Mouse (Mus musculus) thymus, postnatal 10 days (tissue): ENCODE measurements around the gene Chst12.
"Not testable (repeated sequence)": the region's sequence is repeated elsewhere in the genome, so short reads cannot be mapped to it uniquely, and the experiment has no call there.

Source experiments
- DNase-seq, 2 experiments: peaks; one replicate each; pipeline ENCODE4 v3.0.0; 2021; ENCODE audit warnings: low spot score in 2 of 2

Gene Chst12

GRCm38 (mm10) chr5:140505208-140505780 is at the start of gene Chst12:
Chst12 (plus strand) TSS chr5:140505550.
- peak; percentile 99 for DNase-seq

GRCm38 (mm10) chr5:140461476-140461875 is 43.9 kb upstream of the Chst12 start:
- no peak for DNase-seq

GRCm38 (mm10) chr5:140463151-140463550 is 42.2 kb upstream of the Chst12 start:
- not testable (repeated sequence) for DNase-seq

- no peak for DNase-seq
These were observed 40.4 kb upstream of the Chst12 start for GRCm38 (mm10) chr5:140464943-140465342.

GRCm38 (mm10) chr5:140472336-140472735 is 33.0 kb upstream of the Chst12 start:
- DNase-seq, result peak; percentile 17 to 48

- no peak for DNase-seq
These were observed 23.9 kb upstream of the Chst12 start for GRCm38 (mm10) chr5:140481458-140481857.

GRCm38 (mm10) chr5:140491142-140491541 is 14.2 kb upstream of the Chst12 start:
- no peak for DNase-seq

GRCm38 (mm10) chr5:140492684-140493233 is 12.6 kb upstream of the Chst12 start:
- no peak for DNase-seq

GRCm38 (mm10) chr5:140498176-140498575 is 7.2 kb upstream of the Chst12 start:
- DNase-seq, result no peak

GRCm38 (mm10) chr5:140500736-140501135 is 4.6 kb upstream of the Chst12 start:
- DNase-seq, result no peak

GRCm38 (mm10) chr5:140501982-140502836 is 3.1 kb upstream of the Chst12 start:
- no peak for DNase-seq

- not testable (repeated sequence) for DNase-seq
These were observed 2.4 kb upstream of the Chst12 start for GRCm38 (mm10) chr5:140502925-140503324.

- no peak for DNase-seq
These were observed 895 bp downstream of the Chst12 start for GRCm38 (mm10) chr5:140506096-140506794.

- DNase-seq, result no peak
These were observed 2.3 kb downstream of the Chst12 start for GRCm38 (mm10) chr5:140507466-140508208.

GRCm38 (mm10) chr5:140508686-140509085 is 3.3 kb downstream of the Chst12 start:
- DNase-seq, result no peak

GRCm38 (mm10) chr5:140509204-140509603 is 3.9 kb downstream of the Chst12 start:
- DNase-seq, result no peak

- no peak for DNase-seq
These were observed 5.0 kb downstream of the Chst12 start for GRCm38 (mm10) chr5:140510012-140511000.

GRCm38 (mm10) chr5:140513921-140514320 is 8.6 kb downstream of the Chst12 start:
- DNase-seq, result no peak

- DNase-seq, result no peak
These were observed 9.6 kb downstream of the Chst12 start for GRCm38 (mm10) chr5:140514799-140515486.
